Mouse (Mus musculus): ENCODE data around the gene Rasgrf2.

DNA sequence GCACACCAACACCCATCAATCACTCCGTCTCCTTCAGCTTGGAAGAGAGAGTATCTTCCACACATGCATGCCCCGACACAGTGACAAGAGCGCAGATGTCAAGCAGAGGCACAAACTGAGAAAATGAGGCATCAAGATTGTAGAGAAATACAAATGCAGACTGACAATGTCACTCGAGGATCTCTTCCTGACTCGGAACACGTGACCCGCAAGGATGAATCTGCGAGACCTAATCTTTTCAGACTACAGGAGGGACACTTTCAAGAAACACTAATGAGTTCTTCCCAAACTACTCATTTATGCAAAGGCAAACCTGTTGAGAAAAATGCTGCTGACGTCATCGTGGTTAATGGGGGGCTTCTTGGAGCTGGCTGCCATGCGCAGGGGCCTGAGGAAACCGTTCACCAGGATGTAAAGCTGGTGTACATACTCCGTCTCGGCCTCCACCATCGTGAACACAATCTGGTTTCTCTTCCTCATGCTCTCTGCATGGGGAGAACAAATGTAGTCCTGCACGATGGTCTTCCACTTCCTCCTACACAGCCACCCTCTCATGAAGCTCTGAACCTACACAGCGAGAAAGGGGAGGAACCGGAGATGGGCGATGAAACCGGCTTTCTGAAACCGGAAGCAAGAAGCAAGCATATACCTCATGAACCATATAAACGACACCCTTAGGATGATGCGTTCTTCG is 100.9 kb downstream of the Rasgrf2 start:
- TF ChIP-seq POLR2A (IDR thresholded peaks at IDR 0.05; ENCODE audit: low read depth, low read length) (no peak), CTCF (conservative IDR thresholded peaks at IDR 0.05; ENCODE audit: insufficient read depth, insufficient read length, low read depth, low read length) (no peak)
